Mouse (Mus musculus) left cerebral cortex, adult 11 months (tissue): ENCODE data around the gene Hs3st3b1.

ENCODE experiments used
- DNase-seq: peaks from one replicate; pipeline ENCODE4 v3.0.0; 2022; ENCODE audit warnings: low spot score

Hs3st3b1 gene

GRCm38 (mm10) chr11:63922091-63922621 lies at the start of gene Hs3st3b1:
Hs3st3b1 (minus strand) TSS chr11:63922290.
- DNase-seq, result peak; percentile 78

- DNase-seq, result no peak
Observed at GRCm38 (mm10) chr11:63971462-63971861, 49.4 kb upstream of the Hs3st3b1 start.

DNA sequence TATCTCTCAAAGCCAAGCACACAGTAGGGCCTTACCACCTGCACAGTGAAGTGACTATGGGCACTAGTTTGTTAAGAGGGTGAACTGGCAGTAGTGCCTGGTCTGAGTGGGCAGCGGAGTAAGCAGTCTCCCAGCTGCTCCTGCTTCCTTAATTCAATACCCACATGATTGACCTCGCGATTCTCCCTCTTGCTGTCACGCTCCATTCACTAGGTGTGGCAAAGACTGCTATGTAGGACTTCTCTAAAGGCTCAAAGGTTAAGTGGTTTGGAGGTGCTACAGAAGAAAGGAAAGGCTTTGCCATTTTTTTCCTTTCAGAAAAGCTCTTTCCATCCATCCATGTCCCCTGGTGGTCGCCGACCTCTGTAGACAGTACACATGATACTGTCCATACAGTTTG lies 48.7 kb upstream of the Hs3st3b1 start:
- DNase-seq, result no peak

GRCm38 (mm10) chr11:63969205-63969910 lies 47.3 kb upstream of the Hs3st3b1 start:
- DNase-seq, result no peak

GRCm38 (mm10) chr11:63968388-63969035 lies 46.4 kb upstream of the Hs3st3b1 start:
- DNase-seq, result no peak

DNA sequence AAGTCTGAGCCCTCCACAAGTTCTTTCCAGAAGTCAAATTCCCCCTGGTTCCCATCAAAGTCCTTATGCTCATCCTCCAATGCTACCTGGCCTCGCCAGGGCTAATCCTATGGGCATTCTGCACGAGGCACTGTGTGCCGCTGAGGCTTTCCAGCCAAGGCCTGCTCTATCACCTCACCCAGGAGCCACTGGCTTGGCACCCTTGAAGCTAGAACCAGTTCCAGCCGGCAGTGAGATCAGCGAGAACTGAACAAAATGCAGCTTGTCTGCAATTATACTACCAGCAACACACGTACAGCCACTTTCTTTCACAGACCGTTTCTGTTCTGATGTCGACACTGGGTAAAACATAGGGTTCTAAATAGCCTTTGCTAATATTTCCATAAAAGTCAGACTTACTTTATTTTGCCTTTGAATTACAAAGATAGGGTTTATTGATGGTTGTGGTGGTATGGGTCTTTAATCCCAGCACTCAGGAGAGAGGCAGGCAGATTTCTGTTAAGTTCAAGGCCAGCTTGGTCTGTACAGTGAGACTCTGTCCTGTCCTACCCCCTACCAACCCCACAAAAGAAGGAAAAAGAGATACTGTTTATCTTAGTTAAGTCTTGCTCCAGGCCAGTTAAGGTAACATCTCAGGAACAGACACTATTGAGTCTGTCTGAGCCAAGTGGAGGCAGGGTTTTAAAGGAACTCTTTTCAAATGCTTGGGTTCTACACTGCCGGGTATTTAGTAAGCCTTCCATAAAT lies 45.7 kb upstream of the Hs3st3b1 start:
- DNase-seq, result no peak

DNA sequence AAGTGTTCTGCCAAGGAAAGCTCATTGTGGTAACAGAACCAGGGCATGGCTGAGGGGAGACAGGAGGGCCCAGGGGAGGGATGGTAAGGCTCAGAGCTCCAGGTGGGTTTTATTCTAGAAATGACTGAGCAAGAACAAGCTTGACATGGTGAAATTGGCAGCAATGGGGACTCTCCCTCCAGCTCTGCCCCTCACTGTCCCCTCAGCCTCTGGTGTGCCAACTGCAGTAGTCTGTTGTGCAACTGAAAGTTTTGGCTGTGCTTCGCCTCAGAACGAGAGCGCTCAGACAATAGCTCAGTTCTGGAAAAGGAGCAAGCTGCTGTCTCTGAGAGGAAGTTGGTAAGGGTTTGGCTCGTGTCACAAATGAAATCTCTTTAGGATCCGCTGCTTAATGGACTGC lies 43.3 kb upstream of the Hs3st3b1 start:
- no peak for DNase-seq

- no peak for DNase-seq
Observed at GRCm38 (mm10) chr11:63957207-63957606, 35.1 kb upstream of the Hs3st3b1 start.

DNA sequence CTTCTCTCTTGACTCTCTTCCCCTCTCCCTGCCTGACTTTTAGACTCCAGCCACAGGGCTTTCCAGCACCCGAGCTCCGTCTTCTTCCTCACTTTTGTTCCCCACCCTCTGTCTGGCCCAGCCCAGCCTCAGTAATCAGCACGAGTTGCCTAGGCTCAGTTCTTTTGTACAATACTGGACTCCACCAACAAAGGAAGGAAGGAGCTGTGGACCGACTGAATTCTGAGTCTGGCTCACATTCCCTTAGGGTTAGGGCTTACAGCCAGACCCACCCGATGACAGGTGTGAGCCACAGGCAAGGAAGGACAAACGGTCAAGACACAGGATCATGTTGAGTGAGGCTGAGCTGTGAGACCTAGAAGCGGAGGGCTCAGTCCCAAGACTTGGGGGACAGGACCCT lies 34.7 kb upstream of the Hs3st3b1 start:
- no peak for DNase-seq

DNA sequence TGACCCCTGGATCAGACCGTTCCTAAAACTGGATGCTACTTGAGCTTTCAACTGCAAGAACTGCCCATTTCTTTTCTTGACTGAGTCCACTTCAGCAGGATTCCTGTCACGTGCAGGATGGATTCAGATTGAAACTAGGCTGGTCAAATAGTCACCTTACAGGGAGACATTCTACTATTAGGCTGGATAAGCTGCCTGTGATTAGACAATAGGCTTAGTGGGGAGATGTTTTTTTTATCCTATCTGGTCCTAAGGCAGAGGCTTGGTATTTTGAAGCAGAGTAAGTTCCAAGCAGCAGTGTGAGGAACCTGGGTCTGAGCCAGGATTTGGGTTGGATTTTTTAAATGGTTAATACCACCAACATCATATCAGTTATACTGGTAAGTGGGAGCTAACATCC lies 31.8 kb upstream of the Hs3st3b1 start:
- DNase-seq, result no peak

- DNase-seq, result no peak
Observed at GRCm38 (mm10) chr11:63952743-63953191, 30.7 kb upstream of the Hs3st3b1 start.

GRCm38 (mm10) chr11:63951831-63952631 lies 29.9 kb upstream of the Hs3st3b1 start:
- DNase-seq, result no peak

DNA sequence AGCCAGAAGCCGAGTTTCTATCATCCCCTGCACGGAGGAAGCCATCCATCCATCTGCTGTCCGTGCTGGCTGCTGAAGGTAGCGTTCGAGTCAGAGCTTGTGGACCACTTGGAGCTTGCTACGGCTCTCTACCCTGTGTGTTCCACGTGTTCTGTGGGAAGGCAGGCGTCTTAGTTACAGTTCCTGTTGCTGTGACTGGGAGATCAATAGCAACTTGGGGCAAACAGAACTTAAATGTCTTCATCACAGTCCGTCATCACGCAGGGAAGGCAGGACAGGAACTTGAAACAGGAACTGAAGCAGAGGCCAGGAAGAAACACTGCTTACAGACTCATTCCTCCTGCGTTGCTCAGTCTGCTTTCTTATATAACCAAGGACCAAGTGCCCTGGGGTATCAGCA lies 26.3 kb upstream of the Hs3st3b1 start:
- DNase-seq, result no peak

- no peak for DNase-seq
Observed at GRCm38 (mm10) chr11:63947024-63947423, 24.9 kb upstream of the Hs3st3b1 start.

DNA sequence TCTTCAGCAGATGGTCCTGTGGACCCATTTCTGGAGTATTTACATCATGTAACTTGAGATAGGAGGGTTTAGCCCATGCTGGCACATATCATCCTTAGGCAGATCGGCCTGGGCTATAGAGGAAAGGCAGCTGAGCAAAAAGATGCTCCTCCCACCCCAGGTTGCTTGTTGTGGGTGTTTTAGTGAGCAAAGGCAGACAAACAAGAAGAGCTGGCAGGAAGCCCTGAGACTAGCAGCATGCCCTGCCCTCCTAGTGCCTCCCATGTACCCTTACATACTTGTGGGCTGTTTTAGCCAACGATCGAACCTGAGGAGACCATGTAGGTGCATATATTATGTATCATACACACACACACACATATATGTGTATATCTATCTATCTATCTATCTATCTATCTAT lies 21.9 kb upstream of the Hs3st3b1 start:
- DNase-seq, result no peak

DNA sequence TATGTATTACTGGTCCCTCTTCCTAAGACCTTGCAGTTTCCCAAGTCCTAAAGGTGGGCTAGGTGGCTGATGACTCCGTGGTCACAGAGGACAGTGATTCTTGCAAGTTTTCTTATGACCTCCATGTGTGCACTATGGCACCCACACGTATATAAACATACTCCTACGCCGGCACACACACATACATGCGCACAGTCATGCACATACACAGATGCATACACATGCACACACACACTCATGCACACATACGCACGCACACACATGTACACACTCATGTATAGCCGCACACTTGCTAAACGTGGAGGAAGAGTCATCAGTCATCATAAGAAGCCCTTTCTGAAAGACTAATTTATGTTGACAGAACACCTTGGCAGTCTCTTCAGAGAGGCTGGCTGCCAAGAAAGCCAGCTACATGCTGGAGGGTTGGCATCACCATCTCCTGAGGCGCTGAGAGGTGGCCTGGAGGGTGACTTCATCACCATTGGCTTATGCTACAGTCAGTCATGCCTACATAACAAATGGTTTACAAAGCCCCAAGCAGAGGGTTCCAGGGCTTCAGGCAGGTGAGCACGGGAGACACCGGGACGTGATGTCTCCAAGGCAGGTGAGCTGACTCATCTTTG lies 21.3 kb upstream of the Hs3st3b1 start:
- no peak for DNase-seq

DNA sequence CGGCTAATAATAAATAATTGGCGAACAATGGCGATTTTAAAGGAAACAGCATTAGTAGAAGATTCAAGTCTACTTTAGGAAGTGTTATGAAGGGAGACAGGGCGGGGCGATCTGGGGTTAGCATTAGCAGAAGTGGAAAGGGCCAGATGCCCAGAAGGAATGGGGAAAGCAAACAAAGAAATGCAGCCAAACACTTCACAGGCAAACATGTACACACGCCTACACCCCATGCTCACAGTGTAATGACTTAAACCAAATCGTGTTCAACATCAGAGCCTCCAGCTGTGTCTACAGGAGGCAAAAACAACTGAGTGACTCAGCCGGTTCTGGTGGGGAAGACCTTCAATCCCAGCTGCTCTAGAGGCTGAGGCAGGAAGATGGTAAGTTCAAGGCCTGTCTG lies 20.1 kb upstream of the Hs3st3b1 start:
- DNase-seq, result no peak

GRCm38 (mm10) chr11:63936641-63937040 lies 14.6 kb upstream of the Hs3st3b1 start:
- DNase-seq, result no peak

- DNase-seq, result no peak
Observed at GRCm38 (mm10) chr11:63926901-63927300, 4.8 kb upstream of the Hs3st3b1 start.

DNA sequence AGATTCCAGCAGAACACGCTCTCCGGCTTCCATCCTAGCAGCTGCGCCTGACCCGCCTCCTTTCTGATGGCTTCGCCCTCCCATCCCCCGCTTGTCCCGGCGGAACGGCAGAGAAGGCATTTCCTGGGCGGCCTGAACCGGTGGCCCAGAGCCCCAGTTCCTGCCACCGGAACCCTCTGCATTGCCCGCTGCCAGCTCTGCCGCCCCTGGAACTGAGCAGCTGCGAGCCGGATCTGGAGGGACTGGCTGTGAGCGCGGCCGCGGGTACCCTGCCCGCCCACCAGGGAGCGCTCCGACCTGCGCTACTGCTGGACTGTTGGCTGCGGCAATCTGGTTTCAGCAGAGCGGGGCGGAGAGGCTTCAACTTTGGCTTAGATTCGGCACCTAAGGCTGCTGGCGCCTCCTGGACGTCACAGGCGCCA lies 3.1 kb upstream of the Hs3st3b1 start:
- DNase-seq, result no peak

DNA sequence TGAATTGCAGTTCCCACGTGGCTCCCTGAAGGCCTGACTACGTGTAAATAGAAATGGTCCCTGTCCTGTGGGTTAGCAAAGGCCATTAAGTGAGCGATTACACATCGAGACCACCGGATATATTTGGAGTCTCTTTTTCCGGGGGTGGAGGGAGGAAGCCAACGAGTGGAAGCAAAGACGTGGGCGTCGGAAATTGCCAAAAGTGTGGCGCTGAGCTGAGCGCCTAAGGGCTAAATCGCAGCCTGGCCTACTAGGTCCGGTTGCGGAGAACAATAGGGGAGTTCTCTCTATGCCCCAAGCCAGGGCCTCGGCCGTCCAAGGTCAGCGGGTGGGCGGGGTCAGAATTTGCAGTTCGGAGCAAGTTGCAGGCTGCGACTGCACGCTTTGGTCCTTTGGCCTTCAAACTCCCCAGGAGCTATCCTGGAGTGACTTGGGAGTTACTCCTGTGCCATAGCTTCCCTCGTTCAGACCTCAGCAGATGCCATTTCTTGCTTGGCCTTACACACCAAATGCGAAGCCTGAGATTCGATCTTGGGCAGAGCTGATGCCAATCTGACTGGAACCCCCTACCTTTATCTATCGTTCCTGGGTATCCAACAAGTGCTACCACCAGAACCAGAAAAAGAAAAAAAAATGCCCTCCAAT lies 2.3 kb upstream of the Hs3st3b1 start:
- DNase-seq, result no peak
